Mouse (Mus musculus): ENCODE measurements around the gene Tmprss11d. TPM values are rescaled to one million over a fixed set of nuclear protein-coding genes. Genes with fewer than 3 reads are reported as not detected.
A peak's percentile ranks its signal among the peaks of the same experiment; 100 is the strongest.
"Not testable (repeated sequence)": the region's sequence is repeated elsewhere in the genome, so short reads cannot be mapped to it uniquely, and the experiment has no call there.

Tmprss11d gene
- polyA plus RNA-seq (2015; fragmentation: Nextera tagmentation; extraction: Ambion mirVana): 0.07 TPM in 1 of 2 replicates, not detected in the other

- no peak for ATAC-seq (ENCODE audit: insufficient number of reproducible peaks, low FRiP score, low TSS enrichment, low read depth)
- no peak within 1 kb of the TSS for H3K4me3 ChIP-seq
- WGBS: 68% methylated on average over 3 of the region's 3 CpGs
Observed at GRCm38 (mm10) chr5:86373320-86373719, at the start of gene Tmprss11d. TSS of gene Tmprss11d (minus strand) at chr5:86373420.

GRCm38 (mm10) chr5:86421323-86422028, 48.3 kb upstream of the Tmprss11d start:
- Histone ChIP-seq H3K9ac (no peak overlapping the region), H3K4me3 (no peak overlapping the region), H3K9me3 (no peaks in the 10 kb centered on the region), H3K27me3 (no peaks in the 10 kb centered on the region), H3K4me2 (no peak overlapping the region), H3K4me1 (no peaks in the 10 kb centered on the region), H3K36me3 (no peaks in the 10 kb centered on the region), H3K27ac (no peak overlapping the region)
- ATAC-seq (ENCODE audit: insufficient number of reproducible peaks, low FRiP score, low TSS enrichment, low read depth): no peak
- 35% methylated on average over 3 of the region's 3 CpGs for WGBS

More at GRCm38 (mm10) chr5:86373320-86373719, at the start of gene Tmprss11d:
- Histone ChIP-seq H3K9me3 (no peaks in the 10 kb centered on the region), H3K4me1 (no peaks in the 10 kb centered on the region), H3K36me3 (no peaks in the 10 kb centered on the region), H3K9ac (no peak within 1 kb of the TSS), H3K27ac (no peak within 1 kb of the TSS), H3K4me2 (no peak within 1 kb of the TSS), H3K27me3 (no peaks in the 10 kb centered on the region)

- 20% methylated on average over 4 of the region's 4 CpGs for WGBS
- no peak for ATAC-seq (ENCODE audit: insufficient number of reproducible peaks, low FRiP score, low TSS enrichment, low read depth)
- H3K9ac ChIP-seq: no peak overlapping the region
- H3K4me3 ChIP-seq: no peak overlapping the region
- H3K27ac ChIP-seq: no peak overlapping the region
- H3K9me3 ChIP-seq: no peaks in the 10 kb centered on the region
- H3K36me3 ChIP-seq: no peaks in the 10 kb centered on the region
- no peaks in the 10 kb centered on the region for H3K27me3 ChIP-seq
- H3K4me1 ChIP-seq: no peaks in the 10 kb centered on the region
- H3K4me2 ChIP-seq: no peak overlapping the region
Observed at GRCm38 (mm10) chr5:86419494-86419893, 46.3 kb upstream of the Tmprss11d start.

DNA sequence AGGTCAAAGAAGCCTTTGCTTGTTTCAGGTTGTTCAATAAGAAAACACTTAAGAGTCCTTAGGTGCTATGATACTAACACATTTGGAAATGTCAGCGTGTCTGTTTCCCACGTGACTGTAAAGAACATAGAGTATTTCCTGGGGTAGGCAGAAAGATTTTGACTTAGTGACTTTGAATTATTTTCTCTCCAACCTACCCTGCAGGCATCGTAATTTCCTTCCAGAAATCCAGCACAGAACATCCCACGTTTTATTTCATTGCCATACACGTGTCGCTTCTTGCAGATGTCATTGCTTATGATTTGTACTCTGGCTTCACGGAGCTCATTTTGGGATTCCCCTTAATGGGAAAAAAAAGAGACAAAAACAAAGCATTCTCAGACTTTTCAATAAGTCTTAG, 41.1 kb upstream of the Tmprss11d start:
- no peak for ATAC-seq (ENCODE audit: insufficient number of reproducible peaks, low FRiP score, low TSS enrichment, low read depth)
- H3K4me2 ChIP-seq: no peak overlapping the region
- no peaks in the 10 kb centered on the region for H3K4me1 ChIP-seq
- H3K27ac ChIP-seq: no peak overlapping the region
- H3K9me3 ChIP-seq: no peaks in the 10 kb centered on the region
- no peaks in the 10 kb centered on the region for H3K27me3 ChIP-seq
- H3K36me3 ChIP-seq: no peaks in the 10 kb centered on the region
- no peak overlapping the region for H3K4me3 ChIP-seq
- H3K9ac ChIP-seq: no peak overlapping the region
- 55% methylated on average over 7 of the region's 7 CpGs for WGBS

- Histone ChIP-seq H3K4me2 (no peak overlapping the region), H3K4me1 (no peaks in the 10 kb centered on the region), H3K36me3 (no peaks in the 10 kb centered on the region), H3K27ac (no peak overlapping the region), H3K4me3 (no peak overlapping the region), H3K27me3 (no peaks in the 10 kb centered on the region), H3K9me3 (no peaks in the 10 kb centered on the region), H3K9ac (no peak overlapping the region)
- 31% methylated on average over 3 of the region's 3 CpGs for WGBS
- no peak for ATAC-seq (ENCODE audit: insufficient number of reproducible peaks, low FRiP score, low TSS enrichment, low read depth)
Observed at GRCm38 (mm10) chr5:86410815-86411214, 37.6 kb upstream of the Tmprss11d start.

DNA sequence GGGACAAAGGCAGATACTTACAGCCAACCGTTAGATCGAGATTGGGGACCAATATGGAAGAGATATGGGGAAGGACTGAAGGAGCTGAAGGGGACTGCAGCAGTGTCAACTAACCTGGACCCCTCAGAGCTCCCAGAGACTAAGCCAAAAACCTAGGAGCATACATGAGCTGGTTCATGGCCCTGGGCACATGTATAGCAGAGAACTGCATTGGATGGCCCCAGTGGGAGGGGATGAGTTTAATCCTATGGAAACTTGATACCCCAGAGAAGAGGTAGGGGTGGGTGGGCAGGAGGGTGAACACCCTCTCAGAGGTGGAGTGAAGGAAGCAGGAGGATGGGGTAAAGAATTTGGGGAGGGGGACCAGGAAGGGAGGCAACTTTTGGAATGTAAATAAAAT, 34.7 kb upstream of the Tmprss11d start:
- Histone ChIP-seq H3K4me2 (no peak overlapping the region), H3K27me3 (no peaks in the 10 kb centered on the region), H3K36me3 (no peaks in the 10 kb centered on the region), H3K9ac (no peak overlapping the region), H3K9me3 (no peaks in the 10 kb centered on the region), H3K4me1 (no peaks in the 10 kb centered on the region), H3K27ac (no peak overlapping the region), H3K4me3 (no peak overlapping the region)
- WGBS: 86% methylated on average over 2 of the region's 2 CpGs
- no peak for ATAC-seq (ENCODE audit: insufficient number of reproducible peaks, low FRiP score, low TSS enrichment, low read depth)

GRCm38 (mm10) chr5:86407191-86407590, 34.0 kb upstream of the Tmprss11d start:
- Histone ChIP-seq H3K27me3 (no peaks in the 10 kb centered on the region), H3K4me1 (no peaks in the 10 kb centered on the region), H3K9ac (no peak overlapping the region), H3K9me3 (no peaks in the 10 kb centered on the region), H3K4me2 (no peak overlapping the region), H3K4me3 (no peak overlapping the region), H3K27ac (no peak overlapping the region), H3K36me3 (no peaks in the 10 kb centered on the region)
- WGBS: 90% methylated on average over 3 of the region's 3 CpGs
- ATAC-seq (ENCODE audit: insufficient number of reproducible peaks, low FRiP score, low TSS enrichment, low read depth): no peak

DNA sequence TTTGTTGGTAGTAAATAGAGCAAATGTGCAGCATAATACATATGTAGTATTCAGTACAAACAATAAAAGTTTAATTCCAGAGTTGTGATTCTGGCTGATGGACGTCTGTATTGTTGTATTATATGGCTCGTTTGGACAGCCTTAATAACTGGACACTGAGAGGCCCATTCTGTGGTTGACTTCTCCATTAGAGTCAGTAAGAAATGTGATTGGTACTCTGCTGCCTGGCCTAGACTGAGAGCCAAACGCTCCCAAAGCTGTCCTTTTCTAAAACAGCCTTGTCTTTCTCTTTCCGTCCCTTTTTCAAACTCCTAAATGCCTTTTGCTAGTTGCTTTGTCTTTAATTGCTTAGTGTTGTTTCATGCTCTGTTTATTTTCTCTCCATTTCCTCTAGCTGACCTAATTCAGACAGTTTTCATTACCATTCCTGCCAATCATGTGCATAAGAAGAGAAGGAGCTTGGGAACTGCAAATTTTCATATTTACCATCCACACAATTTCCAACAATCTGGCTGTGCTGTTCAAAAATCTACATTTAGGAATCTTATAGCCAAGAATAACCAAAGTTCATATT, 13.7 kb downstream of the Tmprss11d start:
- WGBS: 68% methylated on average over 4 of the region's 4 CpGs
- Histone ChIP-seq H3K4me3 (no peak overlapping the region), H3K9ac (no peak overlapping the region), H3K27me3 (no peaks in the 10 kb centered on the region), H3K36me3 (no peaks in the 10 kb centered on the region), H3K4me2 (no peak overlapping the region), H3K9me3 (no peaks in the 10 kb centered on the region), H3K4me1 (no peaks in the 10 kb centered on the region), H3K27ac (no peak overlapping the region)
- ATAC-seq (ENCODE audit: insufficient number of reproducible peaks, low FRiP score, low TSS enrichment, low read depth): no peak

GRCm38 (mm10) chr5:86352966-86353365, 20.3 kb downstream of the Tmprss11d start:
- Histone ChIP-seq H3K9me3 (no peaks in the 10 kb centered on the region), H3K27ac (no peak overlapping the region), H3K4me3 (no peak overlapping the region), H3K9ac (no peak overlapping the region), H3K4me1 (no peaks in the 10 kb centered on the region), H3K4me2 (no peak overlapping the region), H3K36me3 (no peaks in the 10 kb centered on the region), H3K27me3 (no peaks in the 10 kb centered on the region)
- no peak for ATAC-seq (ENCODE audit: insufficient number of reproducible peaks, low FRiP score, low TSS enrichment, low read depth)
- 17% methylated on average over 7 of the region's 7 CpGs for whole genome bisulfite sequencing

GRCm38 (mm10) chr5:86318018-86318956, 54.9 kb downstream of the Tmprss11d start:
- not testable (repeated sequence) for ATAC-seq (ENCODE audit: insufficient number of reproducible peaks, low FRiP score, low TSS enrichment, low read depth); H3K27ac ChIP-seq; H3K27me3 ChIP-seq; H3K4me1 ChIP-seq; H3K36me3 ChIP-seq; H3K9ac ChIP-seq; H3K9me3 ChIP-seq
- Histone ChIP-seq H3K4me3 (peak overlapping the region; percentile 32), H3K4me2 (peak overlapping the region; percentile 25; the same call in 1 of the 2 replicates)
- 44% methylated on average over 30 of the region's 30 CpGs for WGBS

GRCm38 (mm10) chr5:86306116-86306515, 67.1 kb downstream of the Tmprss11d start:
- Histone ChIP-seq H3K9me3 (no peaks in the 10 kb centered on the region), H3K4me3 (no peak overlapping the region), H3K9ac (no peak overlapping the region), H3K4me1 (no peaks in the 10 kb centered on the region), H3K4me2 (no peak overlapping the region), H3K36me3 (no peaks in the 10 kb centered on the region), H3K27me3 (no peaks in the 10 kb centered on the region), H3K27ac (no peak overlapping the region)
- ATAC-seq (ENCODE audit: insufficient number of reproducible peaks, low FRiP score, low TSS enrichment, low read depth): no peak
- WGBS: 51% methylated on average over 5 of the region's 5 CpGs

GRCm38 (mm10) chr5:86303877-86304276, 69.3 kb downstream of the Tmprss11d start:
- no peak for ATAC-seq (ENCODE audit: insufficient number of reproducible peaks, low FRiP score, low TSS enrichment, low read depth)
- Histone ChIP-seq H3K36me3 (no peaks in the 10 kb centered on the region), H3K9me3 (no peaks in the 10 kb centered on the region), H3K9ac (no peak overlapping the region), H3K27me3 (no peaks in the 10 kb centered on the region), H3K4me2 (no peak overlapping the region), H3K4me1 (no peaks in the 10 kb centered on the region), H3K27ac (no peak overlapping the region), H3K4me3 (no peak overlapping the region)
- WGBS: 78% methylated on average over 8 of the region's 8 CpGs
